Mouse (Mus musculus) brain, embryonic 14.5 days (tissue): Measurements from ENCODE around the gene Scn3b.

ENCODE experiments used
- CTCF ChIP-seq: fragments of 200-500 bp; IDR thresholded peaks from 2 replicates; pipeline ENCODE4 v1.5.1; 2012; ENCODE audit warnings: inconsistent platforms, mild to moderate bottlenecking, moderate library complexity, borderline replicate concordance; ENCODE audit not compliant: insufficient read depth, insufficient read length; ENCODE audit errors: extremely low read depth
- POLR2A ChIP-seq: fragments of 200-500 bp; IDR thresholded peaks from 2 replicates; pipeline ENCODE4 v1.6.1; 2012; ENCODE audit warnings: mild to moderate bottlenecking, inconsistent platforms, borderline replicate concordance; ENCODE audit not compliant: poor library complexity, insufficient read depth, insufficient read length, severe bottlenecking; ENCODE audit errors: extremely low read depth

DNA sequence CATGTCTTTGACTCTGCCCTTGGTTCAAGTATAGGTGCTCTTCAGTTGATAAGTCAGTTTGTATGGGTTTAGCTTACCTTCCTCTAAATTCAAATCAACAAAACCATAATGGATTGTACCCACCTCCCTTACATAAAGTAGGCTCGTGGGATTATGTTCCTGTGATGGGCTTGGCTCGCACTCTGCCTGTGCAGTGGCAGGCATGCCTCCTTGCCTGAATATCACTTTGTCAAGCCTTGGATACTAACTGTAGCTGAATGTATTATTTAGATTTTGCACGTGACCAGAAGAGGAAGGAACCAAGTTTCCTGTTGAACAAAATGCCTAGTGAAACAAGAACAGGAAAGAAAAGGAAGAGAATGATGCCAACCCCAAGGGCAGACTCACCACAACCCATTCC is 2.1 kb downstream of the Scn3b start:
- TF ChIP-seq CTCF (no peak), POLR2A (no peak)
